Mouse (Mus musculus) neutrophil, adult 65 days (primary cell): Measurements from ENCODE around the gene Adam19. TPM values are rescaled to one million over a fixed set of nuclear protein-coding genes. Genes with fewer than 3 reads are reported as not detected.

Experiments
- total RNA-seq: library from RNA; stranded (reverse); gene quantifications from 2 replicates; pipeline ENCODE4 v1.2.4, GENCODE M21; 2023

The Adam19 gene
- 151 and 195 TPM in 2 replicates for total RNA-seq

GRCm38 (mm10) chr11:46055896-46056769 is at the start of gene Adam19:
Gene Adam19, plus strand, starts transcription at chr11:46055992.

DNA sequence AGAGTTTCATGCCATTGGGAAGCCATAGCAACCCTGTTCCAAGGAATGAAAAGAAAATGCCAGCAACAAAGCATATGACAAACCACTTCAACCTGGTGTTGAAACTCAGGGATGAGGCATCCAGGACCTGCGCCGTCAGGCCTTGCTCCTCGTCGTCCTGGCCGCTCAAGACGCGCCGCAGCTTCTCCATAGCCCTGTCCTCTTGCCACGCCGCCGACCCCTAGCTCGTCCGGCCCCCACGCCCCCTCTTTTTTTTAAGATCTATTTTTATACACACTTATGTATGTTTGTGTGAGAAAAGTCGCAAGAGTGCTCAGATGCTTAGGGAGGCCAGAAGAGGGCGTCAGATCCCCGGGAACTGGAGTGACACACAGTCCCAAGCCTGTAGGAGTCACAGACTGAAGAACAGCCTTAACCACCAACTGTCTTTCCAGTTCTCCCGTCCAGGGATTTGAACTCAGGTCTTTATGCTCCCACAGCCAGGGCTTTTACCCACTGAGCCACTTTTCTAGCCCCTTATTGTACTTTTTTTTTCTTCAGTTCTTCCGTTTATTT is 3.6 kb upstream of the Adam19 start, which contains the start of gene Gm12166:
Gm12166 (minus strand) TSS at position 217 of the 555 bp plus-strand sequence.

DNA sequence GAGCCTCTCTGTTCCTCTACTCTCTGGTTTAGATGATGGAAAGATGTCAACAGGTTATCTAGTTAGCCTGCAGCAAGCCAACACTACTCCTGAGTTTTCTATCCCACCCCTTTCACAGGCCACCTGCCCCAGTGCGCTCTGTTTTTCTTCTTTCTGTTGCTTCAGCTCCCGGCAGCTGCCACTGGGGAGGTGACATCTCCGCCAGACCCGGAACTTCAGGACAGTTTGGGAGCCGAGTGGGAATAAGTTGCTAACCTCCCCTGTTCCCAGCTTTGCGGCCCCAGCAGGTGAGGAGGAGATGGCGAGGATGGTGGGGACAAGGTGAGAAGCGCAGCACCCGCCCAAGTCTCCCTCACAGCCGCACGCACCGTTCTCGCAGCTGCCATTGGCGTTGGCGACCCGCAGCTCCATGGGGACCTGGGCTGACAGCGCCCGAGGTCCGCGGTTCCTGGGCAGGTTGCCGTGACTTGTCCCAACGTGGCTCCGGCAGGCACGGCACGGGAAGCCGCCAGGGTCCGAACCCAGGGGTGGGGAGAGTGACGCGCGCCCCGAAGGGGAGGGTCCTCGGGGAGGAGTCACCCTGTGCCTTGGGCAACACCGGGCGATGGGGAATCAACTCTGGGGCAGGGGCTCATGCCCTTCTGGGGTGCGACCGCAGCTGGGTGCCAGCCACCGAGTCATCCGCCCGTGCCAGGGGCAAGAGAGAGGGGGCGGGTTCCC is 110.2 kb downstream of the Adam19 start, which contains the start of gene Nipal4:
Nipal4 (minus strand) TSS at position 643 of the 720 bp plus-strand sequence.

Other genes starting within 250 kb of the Adam19 start
- 131 and 140 TPM in 2 replicates for gene Clint1, start 203.9 kb upstream of the Adam19 start, total RNA-seq
- 2.4 and 3.0 TPM in 2 replicates for gene Lsm11, start 111.1 kb upstream of the Adam19 start, total RNA-seq
- gene Thg1l, start 100.5 kb upstream of the Adam19 start, total RNA-seq: 3.4 and 3.6 TPM in 2 replicates
- not detected in 2 replicates for gene Sox30, start 75.7 kb upstream of the Adam19 start, total RNA-seq
- gene Gm12166, start 3.7 kb upstream of the Adam19 start, total RNA-seq: 3.6 and 6.2 TPM in 2 replicates
- not detected in 2 replicates for gene Nipal4, start 110.5 kb downstream of the Adam19 start, total RNA-seq
- gene Fndc9, start 179.5 kb downstream of the Adam19 start, total RNA-seq: not detected in 2 replicates